Mouse (Mus musculus) liver, embryonic 15.5 days (tissue): ENCODE results near the gene Robo3. TPM values are rescaled to one million over a fixed set of nuclear protein-coding genes. Genes with fewer than 3 reads are reported as not detected.

Experiments
- ATAC-seq: fragments of 200-750 bp; cut with Nextera tagmentation; 2 replicates; pipeline ENCODE4 v1.8.0; 2017; ENCODE audit warnings: moderate number of reproducible peaks, mild to moderate bottlenecking, moderate library complexity; ENCODE audit not compliant: insufficient read depth
- H3K27ac ChIP-seq: fragments of 300-500 bp; sonication (generic); replicated peaks from 2 replicates; pipeline ENCODE4 v1.5.1; 2015; ENCODE audit warnings: mild to moderate bottlenecking, inconsistent platforms
- H3K27me3 ChIP-seq: fragments of 300-500 bp; sonication (generic); 2 replicates; pipeline ENCODE4 v1.6.1; 2015; ENCODE audit warnings: mild to moderate bottlenecking, inconsistent platforms
- H3K36me3 ChIP-seq: fragments of 300-500 bp; sonication (generic); replicated peaks from 2 replicates; pipeline ENCODE4 v1.6.1; 2015; ENCODE audit warnings: moderate library complexity, mild to moderate bottlenecking, inconsistent platforms
- H3K4me1 ChIP-seq: fragments of 300-500 bp; sonication (generic); replicated peaks from 2 replicates; pipeline ENCODE4 v1.6.1; 2015; ENCODE audit warnings: inconsistent platforms
- H3K4me2 ChIP-seq: fragments of 300-500 bp; sonication (generic); 2 replicates; pipeline ENCODE4 v1.6.1; 2015; ENCODE audit warnings: moderate library complexity, mild to moderate bottlenecking, inconsistent platforms
- H3K4me3 ChIP-seq: fragments of 300-500 bp; sonication (generic); replicated peaks from 2 replicates; pipeline ENCODE4 v1.5.1; 2015; ENCODE audit warnings: mild to moderate bottlenecking, inconsistent platforms
- H3K9ac ChIP-seq: fragments of 300-500 bp; sonication (generic); 2 replicates; pipeline ENCODE4 v1.6.1; 2015; ENCODE audit warnings: moderate library complexity, mild to moderate bottlenecking, inconsistent platforms
- H3K9me3 ChIP-seq: fragments of 300-500 bp; sonication (generic); replicated peaks from 2 replicates; pipeline ENCODE4 v1.6.1; 2016; ENCODE audit warnings: inconsistent platforms
- WGBS: fragments of 180-500 bp; shearing (Covaris S2); methylation state at CpG from one replicate; pipeline ENCODE4 v1.1.7; 2015; ENCODE audit warnings: mixed read lengths; ENCODE audit not compliant: insufficient replicate concordance; 5-methylcytosine and 5-hydroxymethylcytosine counted together
- polyA plus RNA-seq: library from polyadenylated mRNA; unstranded; fragments of >200 nt; fragmentation: Nextera tagmentation; extraction: Ambion mirVana; gene quantifications from 2 replicates; pipeline ENCODE4 v1.2.1, GENCODE M21; 2015

Robo3 gene
- 0.07 and 0.21 TPM in 2 replicates for polyA plus RNA-seq

GRCm38 (mm10) chr9:37432720-37433421 lies at the start of gene Robo3:
TSS of gene Robo3 (minus strand) at chr9:37433246.
- Histone ChIP-seq H3K4me2 (no peak within 1 kb of the TSS; the same call in 1 of the 2 replicates), H3K27ac (no peak within 1 kb of the TSS), H3K9ac (no peak within 1 kb of the TSS), H3K4me1 (no peaks in the 10 kb centered on the region), H3K4me3 (no peak within 1 kb of the TSS), H3K27me3 (peaks cover 82% of the 10 kb centered on the region), H3K36me3 (no peaks in the 10 kb centered on the region), H3K9me3 (no peaks in the 10 kb centered on the region)
- ATAC-seq = no peak
- 2% methylated on average over 40 of the region's 40 CpGs for WGBS

DNA sequence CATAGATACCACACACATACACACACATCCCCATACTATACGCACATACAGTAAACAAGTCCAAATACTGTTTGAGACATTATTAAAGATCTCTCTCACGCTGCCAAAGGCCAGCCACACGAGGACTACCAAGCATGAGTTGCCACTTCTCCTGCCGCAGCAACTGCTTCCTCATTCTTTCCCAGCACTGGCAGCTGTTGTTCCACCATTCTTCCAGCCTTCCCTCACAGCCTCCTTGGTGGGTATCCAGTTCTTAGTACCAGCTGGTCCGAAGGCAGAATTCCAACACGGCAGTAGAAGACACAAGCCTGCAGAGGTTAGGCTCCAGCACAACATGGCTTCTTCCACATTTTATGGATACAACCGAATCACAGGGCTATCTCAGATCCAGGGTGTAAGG lies 41.9 kb upstream of the Robo3 start:
- H3K36me3 ChIP-seq = no peaks in the 10 kb centered on the region
- no peak overlapping the region for H3K4me2 ChIP-seq
- H3K4me1 ChIP-seq = no peaks in the 10 kb centered on the region
- WGBS = 60% methylated on average over 7 of the region's 7 CpGs
- no peaks in the 10 kb centered on the region for H3K27me3 ChIP-seq
- no peak overlapping the region for H3K9ac ChIP-seq
- no peak overlapping the region for H3K27ac ChIP-seq
- no peak for ATAC-seq
- H3K9me3 ChIP-seq = no peaks in the 10 kb centered on the region
- H3K4me3 ChIP-seq = no peak overlapping the region

GRCm38 (mm10) chr9:37473611-37474125 lies 40.6 kb upstream of the Robo3 start:
- 49% methylated on average over 3 of the region's 3 CpGs for WGBS
- H3K9me3 ChIP-seq = no peaks in the 10 kb centered on the region
- H3K27me3 ChIP-seq = no peaks in the 10 kb centered on the region
- H3K27ac ChIP-seq = no peak overlapping the region
- H3K9ac ChIP-seq = no peak overlapping the region
- H3K36me3 ChIP-seq = no peaks in the 10 kb centered on the region
- H3K4me3 ChIP-seq = no peak overlapping the region
- H3K4me2 ChIP-seq = no peak overlapping the region
- no peaks in the 10 kb centered on the region for H3K4me1 ChIP-seq
- no peak for ATAC-seq

DNA sequence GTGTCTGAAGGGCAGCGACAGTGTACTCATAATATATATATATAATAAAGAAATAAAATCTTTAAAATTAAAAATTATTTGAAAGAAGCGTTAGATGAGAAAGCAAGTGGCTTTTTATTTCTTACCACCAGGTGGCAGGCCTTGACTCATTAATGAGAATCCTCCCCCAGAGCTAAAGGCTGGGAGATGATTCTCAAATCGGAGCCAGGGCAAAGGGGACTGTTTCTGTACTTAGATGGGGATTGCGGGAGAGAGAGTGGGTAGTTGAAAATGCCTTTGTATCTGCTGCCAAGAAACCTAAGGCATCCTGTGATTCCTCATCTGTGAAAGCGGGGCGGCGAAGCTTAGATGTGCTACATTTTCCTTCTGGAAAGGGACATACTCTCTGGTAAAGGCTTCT lies 29.7 kb upstream of the Robo3 start:
- H3K27me3 ChIP-seq = peaks cover 68% of the 10 kb centered on the region
- H3K9ac ChIP-seq = no peak overlapping the region
- no peaks in the 10 kb centered on the region for H3K9me3 ChIP-seq
- no peak overlapping the region for H3K4me3 ChIP-seq
- no peak overlapping the region for H3K27ac ChIP-seq
- 21% methylated on average over 7 of the region's 7 CpGs for WGBS
- no peaks in the 10 kb centered on the region for H3K36me3 ChIP-seq
- H3K4me1 ChIP-seq = peaks cover 8% of the 10 kb centered on the region
- no peak overlapping the region for H3K4me2 ChIP-seq
- no peak for ATAC-seq

GRCm38 (mm10) chr9:37461571-37461970 lies 28.5 kb upstream of the Robo3 start:
- WGBS = 7% methylated on average over 3 of the region's 3 CpGs
- ATAC-seq = no peak
- H3K27me3 ChIP-seq = peaks cover 80% of the 10 kb centered on the region

GRCm38 (mm10) chr9:37460961-37461340 lies 27.9 kb upstream of the Robo3 start:
- WGBS = 6% methylated on average over 5 of the region's 5 CpGs
- Histone ChIP-seq H3K36me3 (no peaks in the 10 kb centered on the region), H3K9me3 (no peaks in the 10 kb centered on the region), H3K4me1 (peaks cover 12% of the 10 kb centered on the region), H3K27me3 (peaks cover 86% of the 10 kb centered on the region), H3K4me2 (no peak overlapping the region), H3K27ac (no peak overlapping the region), H3K9ac (no peak overlapping the region), H3K4me3 (no peak overlapping the region)
- no peak for ATAC-seq

More at GRCm38 (mm10) chr9:37461571-37461970, 28.5 kb upstream of the Robo3 start:
- Histone ChIP-seq H3K9ac (no peak overlapping the region), H3K4me2 (no peak overlapping the region), H3K4me1 (peaks cover 8% of the 10 kb centered on the region), H3K36me3 (no peaks in the 10 kb centered on the region), H3K4me3 (no peak overlapping the region), H3K27ac (no peak overlapping the region), H3K9me3 (no peaks in the 10 kb centered on the region)

- under 1% methylated on average over 81 of the region's 81 CpGs for WGBS
- peaks cover 12% of the 10 kb centered on the region for H3K4me1 ChIP-seq
- ATAC-seq = no peak
- H3K4me2 ChIP-seq = peak overlapping the region; percentile 54
- peaks cover 93% of the 10 kb centered on the region for H3K27me3 ChIP-seq
- H3K9ac ChIP-seq = no peak overlapping the region
- peak overlapping the region; percentile 35 for H3K4me3 ChIP-seq
- no peaks in the 10 kb centered on the region for H3K36me3 ChIP-seq
- H3K9me3 ChIP-seq = no peaks in the 10 kb centered on the region
- no peak overlapping the region for H3K27ac ChIP-seq
Observed at GRCm38 (mm10) chr9:37460043-37460960, 27.3 kb upstream of the Robo3 start.

GRCm38 (mm10) chr9:37459665-37460042 lies 26.6 kb upstream of the Robo3 start:
- Histone ChIP-seq H3K9me3 (no peaks in the 10 kb centered on the region), H3K36me3 (no peaks in the 10 kb centered on the region), H3K4me2 (no peak overlapping the region; the same call in 1 of the 2 replicates), H3K4me3 (no peak overlapping the region), H3K27me3 (peaks cover 99% of the 10 kb centered on the region), H3K4me1 (peaks cover 12% of the 10 kb centered on the region), H3K9ac (no peak overlapping the region), H3K27ac (no peak overlapping the region)
- WGBS = 2% methylated on average over 9 of the region's 9 CpGs
- ATAC-seq = no peak

DNA sequence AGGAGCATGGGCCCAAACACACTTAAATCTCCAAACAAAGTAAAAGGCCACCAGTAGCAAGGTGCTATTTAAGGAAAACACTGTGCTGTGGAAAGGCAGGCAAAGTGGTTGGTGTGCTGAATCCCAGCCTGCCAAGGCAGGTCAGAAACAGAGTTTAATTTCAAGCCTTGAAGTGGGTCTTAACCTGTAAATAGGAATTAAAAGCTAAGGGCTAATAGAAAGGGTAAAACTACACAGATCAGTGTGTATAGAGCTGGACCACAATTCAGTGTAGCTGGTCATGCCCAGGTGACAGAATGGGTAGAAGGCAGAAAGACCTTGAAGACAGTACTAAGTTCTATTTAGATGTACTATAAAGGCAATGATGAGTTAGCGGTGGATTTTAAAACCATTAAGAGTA lies 24.1 kb upstream of the Robo3 start:
- 65% methylated on average over 1 of the region's 1 CpGs for WGBS
- H3K27me3 ChIP-seq = peaks cover 99% of the 10 kb centered on the region
- H3K36me3 ChIP-seq = no peaks in the 10 kb centered on the region
- no peak overlapping the region for H3K27ac ChIP-seq
- ATAC-seq = no peak
- no peaks in the 10 kb centered on the region for H3K9me3 ChIP-seq
- no peak overlapping the region for H3K4me2 ChIP-seq
- no peak overlapping the region for H3K9ac ChIP-seq
- H3K4me3 ChIP-seq = no peak overlapping the region
- H3K4me1 ChIP-seq = peaks cover 12% of the 10 kb centered on the region

- no peaks in the 10 kb centered on the region for H3K36me3 ChIP-seq
- WGBS = 4% methylated on average over 20 of the region's 20 CpGs
- no peaks in the 10 kb centered on the region for H3K9me3 ChIP-seq
- no peak overlapping the region for H3K9ac ChIP-seq
- peaks cover 12% of the 10 kb centered on the region for H3K4me1 ChIP-seq
- H3K4me2 ChIP-seq = no peak overlapping the region
- H3K4me3 ChIP-seq = no peak overlapping the region
- H3K27ac ChIP-seq = no peak overlapping the region
- no peak for ATAC-seq
- H3K27me3 ChIP-seq = peaks cover 99% of the 10 kb centered on the region
Observed at GRCm38 (mm10) chr9:37456481-37456910, 23.4 kb upstream of the Robo3 start.

DNA sequence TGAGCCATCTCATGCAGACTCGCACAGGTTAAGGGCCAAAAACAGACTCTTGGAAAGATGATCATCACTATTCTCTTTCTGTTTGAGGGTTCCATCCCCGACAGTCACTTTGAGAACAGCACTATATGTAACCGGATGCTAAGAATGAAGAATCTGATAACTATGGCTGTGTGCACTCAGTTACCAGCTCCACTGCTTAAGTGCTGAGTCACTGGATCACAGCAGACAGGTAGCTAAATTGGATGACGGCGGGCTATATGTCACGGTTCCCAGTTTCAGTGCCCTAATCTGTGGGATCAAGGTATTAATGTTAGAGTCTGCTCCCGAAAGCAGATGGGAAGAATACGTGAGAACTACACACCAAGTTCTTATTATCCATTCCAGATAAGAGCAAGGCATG lies 22.8 kb upstream of the Robo3 start:
- 4% methylated on average over 8 of the region's 8 CpGs for WGBS
- ATAC-seq = no peak
- Histone ChIP-seq H3K9ac (no peak overlapping the region), H3K27ac (no peak overlapping the region), H3K9me3 (no peaks in the 10 kb centered on the region), H3K4me3 (no peak overlapping the region), H3K4me1 (peaks cover 12% of the 10 kb centered on the region), H3K4me2 (no peak overlapping the region), H3K27me3 (peaks cover 97% of the 10 kb centered on the region), H3K36me3 (no peaks in the 10 kb centered on the region)
